Mouse (Mus musculus): ENCODE measurements around the gene Ccdc61.

Gene Ccdc61

DNA sequence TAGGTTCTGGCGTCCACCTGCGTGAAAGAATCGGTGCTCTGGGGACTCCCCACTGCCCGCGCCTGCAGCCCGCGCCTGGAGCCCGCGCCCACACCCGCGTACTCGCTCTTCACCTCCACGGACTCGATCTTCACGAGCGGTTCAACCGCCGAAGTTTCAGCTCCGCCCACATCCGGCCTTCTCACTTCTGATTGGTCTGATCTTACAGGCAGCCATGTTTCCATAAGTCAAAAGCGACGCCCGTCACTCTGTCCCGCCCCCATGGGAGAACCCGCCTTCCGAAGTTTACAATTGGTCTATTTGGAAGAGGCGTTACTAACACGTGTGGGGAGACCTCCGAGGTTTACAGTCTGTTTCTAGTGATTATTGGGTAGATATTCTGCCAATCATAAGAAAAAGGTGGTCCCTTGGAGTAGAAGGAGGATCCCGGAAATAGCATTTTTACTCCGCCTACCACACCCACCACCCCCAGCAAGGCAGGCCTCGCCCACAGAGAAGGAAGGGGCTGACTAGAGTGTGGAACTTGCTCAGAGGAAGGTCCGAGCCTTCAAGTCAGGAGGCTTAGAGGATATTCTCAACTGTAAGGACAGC, at the start of gene Ccdc61:
Gene Ccdc61 (minus strand): TSS at position 175 of the 591 bp plus-strand sequence.
- DNase-seq (ENCODE audit: low spot score), result peak; percentile 98

DNA sequence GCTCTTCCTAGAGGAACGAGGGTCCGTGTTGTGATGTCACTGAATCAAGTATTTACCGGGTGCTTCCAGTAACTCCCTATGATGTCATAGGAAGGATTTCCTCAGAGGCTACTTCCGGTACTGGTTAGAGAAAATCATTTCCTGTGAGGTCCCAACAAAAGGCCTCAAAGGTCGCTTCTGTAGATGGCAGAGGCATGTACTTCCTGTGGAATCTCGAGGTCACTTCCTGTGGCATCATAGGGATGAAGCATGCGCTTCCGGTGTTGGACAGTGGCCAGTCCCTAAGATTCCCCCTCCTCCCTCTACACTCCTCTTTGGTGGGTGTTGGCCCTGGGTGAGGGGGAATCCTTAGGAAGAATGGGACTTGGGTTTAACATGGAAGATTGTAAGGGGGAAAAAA, 49.2 kb upstream of the Ccdc61 start:
- no peak for DNase-seq (ENCODE audit: low spot score)

- no peak for DNase-seq (ENCODE audit: low spot score)
These were observed 48.2 kb upstream of the Ccdc61 start for GRCm38 (mm10) chr7:18958384-18958766.

DNA sequence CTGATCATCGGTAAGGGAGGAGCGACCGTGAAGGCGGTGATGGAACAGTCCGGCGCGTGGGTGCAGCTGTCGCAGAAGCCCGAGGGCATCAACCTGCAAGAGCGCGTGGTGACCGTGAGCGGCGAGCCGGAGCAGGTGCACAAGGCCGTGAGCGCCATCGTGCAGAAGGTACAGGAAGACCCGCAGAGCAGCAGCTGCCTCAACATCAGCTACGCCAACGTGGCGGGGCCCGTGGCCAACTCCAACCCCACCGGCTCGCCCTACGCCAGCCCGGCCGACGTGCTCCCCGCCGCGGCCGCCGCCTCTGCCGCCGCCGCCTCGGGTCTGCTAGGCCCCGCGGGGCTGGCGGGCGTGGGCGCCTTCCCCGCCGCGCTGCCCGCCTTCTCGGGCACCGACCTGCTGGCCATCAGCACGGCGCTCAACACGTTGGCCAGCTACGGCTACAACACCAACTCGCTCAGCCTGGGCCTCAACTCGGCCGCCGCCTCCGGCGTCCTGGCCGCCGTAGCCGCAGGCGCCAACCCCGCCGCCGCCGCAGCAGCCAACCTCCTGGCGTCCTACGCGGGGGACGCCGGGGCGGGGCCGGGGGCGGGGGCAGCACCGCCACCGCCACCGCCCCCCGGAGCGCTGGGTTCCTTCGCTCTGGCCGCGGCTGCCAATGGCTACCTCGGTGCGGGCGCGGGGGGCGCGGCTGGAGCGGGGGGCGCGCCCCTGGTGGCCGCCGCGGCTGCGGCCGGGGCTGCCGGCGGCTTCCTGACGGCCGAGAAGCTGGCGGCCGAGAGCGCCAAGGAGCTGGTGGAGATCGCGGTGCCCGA, 47.6 kb upstream of the Ccdc61 start:
- no peak for DNase-seq (ENCODE audit: low spot score)

- DNase-seq (ENCODE audit: low spot score), result peak; percentile 27
These were observed 41.2 kb upstream of the Ccdc61 start for GRCm38 (mm10) chr7:18951397-18951796.

- DNase-seq (ENCODE audit: low spot score), result no peak
These were observed 40.5 kb upstream of the Ccdc61 start for GRCm38 (mm10) chr7:18950523-18951315.

DNA sequence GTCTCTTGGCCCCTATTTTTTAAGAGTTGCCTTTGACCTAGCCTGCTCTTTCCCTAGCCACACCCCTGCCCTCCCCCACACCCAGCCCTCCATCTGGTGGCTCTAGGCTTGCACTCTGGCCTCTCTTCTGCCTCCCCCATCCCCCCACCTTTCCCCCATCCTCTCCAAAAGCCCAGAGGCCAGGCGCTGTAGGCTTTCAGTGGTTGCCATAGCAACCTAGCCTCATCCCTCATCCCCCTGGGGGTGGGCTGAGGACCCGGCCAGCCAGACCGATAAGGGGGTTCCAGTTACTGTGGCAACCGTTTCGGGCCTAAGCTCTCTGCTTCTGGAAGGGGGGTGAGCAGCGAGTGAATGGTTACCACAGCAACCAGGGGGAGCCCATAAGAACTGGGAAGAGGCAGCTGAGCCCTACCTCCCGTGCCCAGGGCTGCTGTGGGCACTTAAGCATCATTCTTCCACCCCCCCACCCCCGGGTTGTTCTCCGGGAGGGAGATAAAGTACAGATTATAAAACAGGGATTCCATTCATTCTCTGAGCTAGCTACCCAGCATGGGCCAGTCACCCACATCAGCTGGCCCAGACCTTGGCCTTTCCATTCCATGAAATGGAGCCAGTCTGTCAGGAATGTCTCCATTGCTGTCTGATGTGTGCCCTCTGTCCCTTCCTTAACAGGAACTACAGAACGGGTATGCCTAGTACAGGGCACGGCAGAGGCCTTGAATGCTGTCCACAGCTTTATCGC, 39.7 kb upstream of the Ccdc61 start:
- no peak for DNase-seq (ENCODE audit: low spot score)

GRCm38 (mm10) chr7:18948151-18948550, 37.9 kb upstream of the Ccdc61 start:
- DNase-seq (ENCODE audit: low spot score), result no peak

DNA sequence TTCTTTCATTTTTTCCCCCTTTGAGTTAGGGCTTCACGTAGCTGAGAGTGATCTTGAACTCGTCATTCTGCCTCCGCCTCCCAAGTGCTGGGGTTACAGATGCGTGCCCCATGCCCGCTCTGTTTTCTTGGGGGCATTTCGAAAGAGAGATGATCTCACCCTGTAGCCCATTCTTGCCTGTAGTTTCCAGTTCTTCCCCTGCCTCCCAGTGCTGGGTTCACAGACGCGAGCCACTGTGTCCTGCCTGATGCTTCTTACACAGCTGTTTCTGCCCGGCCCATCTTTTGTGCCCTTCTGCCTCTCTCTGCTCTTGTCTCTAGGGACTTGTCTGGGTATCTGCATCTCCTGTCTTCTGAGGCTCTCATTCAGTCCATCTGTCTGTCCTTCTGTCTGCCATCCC, 32.6 kb upstream of the Ccdc61 start:
- DNase-seq (ENCODE audit: low spot score), result no peak

DNA sequence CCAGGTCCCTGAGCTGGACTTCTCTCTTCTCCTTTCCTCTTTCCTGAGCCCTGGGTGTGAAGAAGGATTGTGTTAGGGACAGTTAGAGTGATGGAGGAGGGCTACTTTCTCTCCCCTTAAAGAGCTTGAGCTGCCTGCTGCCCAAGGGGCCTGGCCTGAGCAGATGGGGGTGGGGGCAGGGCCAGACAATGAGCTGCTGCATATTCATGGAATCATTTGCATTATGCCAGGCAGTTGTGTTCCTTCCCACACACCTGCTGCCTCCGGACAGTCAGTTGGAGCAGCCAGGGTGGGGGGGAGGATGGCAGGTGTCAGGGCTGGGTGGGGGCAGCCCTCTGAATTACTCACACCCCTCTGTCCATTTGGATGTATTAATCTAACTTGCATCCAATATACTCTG, 32.2 kb upstream of the Ccdc61 start:
- DNase-seq (ENCODE audit: low spot score), result no peak

- no peak for DNase-seq (ENCODE audit: low spot score)
These were observed 17.5 kb upstream of the Ccdc61 start for GRCm38 (mm10) chr7:18927759-18928158.

DNA sequence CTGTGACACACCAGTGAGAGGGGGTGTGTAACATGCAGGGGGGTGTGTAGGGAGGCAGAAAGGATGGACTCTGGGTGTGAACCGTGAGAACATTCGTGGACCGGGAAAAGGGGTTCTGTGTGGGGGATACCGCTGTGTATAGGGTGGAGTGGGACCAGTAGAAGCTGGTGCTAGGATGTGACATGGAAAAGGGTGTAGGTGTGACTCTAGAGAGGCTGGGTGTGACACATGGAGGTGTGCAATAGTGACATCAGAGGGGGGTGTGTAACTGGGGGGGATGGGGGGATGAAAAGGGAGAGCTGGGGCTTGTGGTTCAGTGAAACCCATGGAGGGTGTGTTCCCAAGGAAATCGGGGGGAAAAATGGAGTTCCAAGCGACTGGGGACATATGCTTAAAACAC, 16.7 kb upstream of the Ccdc61 start:
- no peak for DNase-seq (ENCODE audit: low spot score)

GRCm38 (mm10) chr7:18926041-18926790, 16.0 kb upstream of the Ccdc61 start:
- no peak for DNase-seq (ENCODE audit: low spot score)

GRCm38 (mm10) chr7:18925162-18925938, 15.1 kb upstream of the Ccdc61 start, which contains the start of gene Nova2:
Gene Nova2, plus strand, starts transcription at chr7:18925888.
- DNase-seq (ENCODE audit: low spot score), result peak; percentile 66

DNA sequence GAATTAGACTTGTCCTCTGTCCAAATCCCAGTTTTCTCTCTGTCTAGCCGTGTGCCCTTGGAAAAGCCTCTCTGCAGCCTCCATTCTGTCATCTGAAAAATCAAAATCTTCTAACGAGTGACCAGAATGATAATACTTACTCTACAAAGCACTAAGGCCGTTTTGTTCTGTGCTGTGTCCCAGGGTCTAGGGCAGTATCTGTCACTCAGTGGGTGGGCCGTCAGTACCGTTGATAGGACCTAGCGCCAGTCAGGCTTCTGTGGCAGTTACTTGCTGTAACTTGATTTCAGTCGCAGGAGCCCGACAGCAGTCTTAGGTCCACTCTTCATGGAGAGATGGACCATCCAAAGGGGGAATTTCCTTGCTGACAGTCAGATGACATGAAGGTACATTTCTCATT, 14.1 kb upstream of the Ccdc61 start:
- no peak for DNase-seq (ENCODE audit: low spot score)

DNA sequence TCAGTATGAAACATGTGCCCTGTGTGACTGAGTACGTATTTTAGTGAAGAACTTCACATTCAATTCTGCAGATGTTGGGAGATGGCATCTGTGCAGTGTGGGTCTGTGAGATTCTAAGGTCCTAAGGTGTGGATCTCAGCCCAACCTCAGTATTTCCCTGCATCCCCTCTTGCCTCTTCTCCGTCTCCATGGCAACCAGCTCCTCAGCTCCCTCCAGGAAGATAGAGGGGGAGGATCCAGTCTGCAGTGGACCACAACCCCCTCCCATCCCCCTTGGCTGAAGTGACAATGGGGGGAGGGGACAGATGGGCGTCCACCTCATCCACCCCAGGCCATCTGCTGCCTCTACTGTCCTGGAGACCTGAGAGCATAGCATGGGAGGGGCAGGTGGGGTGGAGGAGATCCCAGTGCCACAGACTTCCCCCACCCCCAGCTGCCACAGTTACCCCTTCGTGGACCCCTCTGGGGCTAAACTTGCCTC, 13.5 kb upstream of the Ccdc61 start:
- DNase-seq (ENCODE audit: low spot score), result no peak

GRCm38 (mm10) chr7:18923267-18923666, 13.1 kb upstream of the Ccdc61 start:
- DNase-seq (ENCODE audit: low spot score), result no peak

- DNase-seq (ENCODE audit: low spot score), result no peak
These were observed 12.6 kb upstream of the Ccdc61 start for GRCm38 (mm10) chr7:18922807-18923206.

DNA sequence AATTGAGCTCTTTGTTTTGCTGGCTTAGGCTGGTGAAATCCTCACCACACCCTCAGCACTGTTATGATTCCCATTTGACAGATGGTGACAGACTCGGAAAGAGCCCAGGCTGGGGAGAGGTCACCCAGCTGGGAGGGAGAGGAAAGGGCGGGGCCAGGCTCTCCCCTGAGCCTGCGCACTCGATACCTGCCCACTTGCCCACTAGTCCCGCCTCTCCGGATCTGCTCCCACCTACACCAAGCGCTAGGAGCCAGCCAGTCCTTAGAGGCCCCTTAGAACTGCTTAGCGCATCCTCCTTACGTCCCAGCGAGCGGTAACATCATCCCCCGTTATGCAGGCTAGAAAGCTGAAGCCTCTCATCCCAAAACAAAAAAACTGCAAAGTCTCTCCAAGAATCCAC, 10.9 kb upstream of the Ccdc61 start:
- DNase-seq (ENCODE audit: low spot score), result no peak

DNA sequence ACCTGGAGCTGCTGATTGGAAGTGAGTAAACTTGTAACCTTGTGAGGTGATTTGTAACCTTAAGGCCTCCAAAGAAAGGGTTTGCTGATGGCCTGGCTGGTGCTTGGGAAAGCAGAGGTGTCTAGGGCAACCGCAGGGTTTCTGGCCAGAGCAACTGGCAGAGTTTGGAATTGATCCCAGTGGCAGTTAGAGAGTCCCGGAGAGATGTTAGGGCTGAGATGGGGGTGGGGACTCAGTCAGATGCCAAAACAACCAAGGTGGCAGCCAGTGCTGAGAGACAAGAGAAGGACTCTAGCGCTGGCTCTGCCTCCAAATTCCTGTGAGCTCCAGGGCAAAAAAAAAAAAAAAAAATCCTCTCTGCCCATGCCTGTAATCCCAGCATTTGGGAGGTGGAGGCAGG, 7.7 kb upstream of the Ccdc61 start:
- DNase-seq (ENCODE audit: low spot score), result no peak

- no peak for DNase-seq (ENCODE audit: low spot score)
These were observed 6.0 kb upstream of the Ccdc61 start for GRCm38 (mm10) chr7:18916254-18916653.

Data from c-Kit-positive CD71-positive TER-119-positive erythroid progenitor cells, embryonic 14.5 days (primary cell).